Mouse (Mus musculus) forebrain, postnatal 0 days (tissue): Measurements from ENCODE around the gene Myh10. TPM values are rescaled to one million over a fixed set of nuclear protein-coding genes. Genes with fewer than 3 reads are reported as not detected.
A peak's percentile ranks its signal among the peaks of the same experiment; 100 is the strongest.

Experiments
- ATAC-seq: fragments of 200-750 bp; cut with Nextera tagmentation; 2 replicates; pipeline ENCODE4 v1.8.0; 2017; ENCODE audit warnings: mild to moderate bottlenecking, moderate library complexity
- DNase-seq: peaks from one replicate; pipeline ENCODE4 v3.0.0-alpha.2; 2015
- H3K27ac ChIP-seq: fragments of 300-500 bp; sonication (generic); 2 replicates; pipeline ENCODE4 v1.5.1; 2014; ENCODE audit warnings: low read depth, mild to moderate bottlenecking, antibody characterized with exemption, low read length, moderate library complexity, mixed read lengths
- H3K27me3 ChIP-seq: fragments of 300-500 bp; sonication (generic); 2 replicates; pipeline ENCODE4 v1.6.1; 2014; ENCODE audit warnings: mild to moderate bottlenecking, low read length, mixed read lengths; ENCODE audit not compliant: insufficient read depth
- H3K36me3 ChIP-seq: fragments of 300-500 bp; sonication (generic); 2 replicates; pipeline ENCODE4 v1.6.1; 2014; ENCODE audit warnings: mild to moderate bottlenecking, moderate library complexity; ENCODE audit not compliant: insufficient read depth
- H3K4me1 ChIP-seq: fragments of 300-500 bp; sonication (generic); 2 replicates; pipeline ENCODE4 v1.6.1; 2014; ENCODE audit warnings: antibody characterized with exemption; ENCODE audit not compliant: insufficient read depth
- H3K4me2 ChIP-seq: fragments of 300-500 bp; sonication (generic); 2 replicates; pipeline ENCODE4 v1.6.1; 2014; ENCODE audit warnings: low read depth, mild to moderate bottlenecking, moderate library complexity
- H3K4me3 ChIP-seq: fragments of 300-500 bp; sonication (generic); 2 replicates; pipeline ENCODE4 v1.5.1; 2014; ENCODE audit warnings: low read depth, low read length, mixed read lengths
- H3K9ac ChIP-seq: fragments of 300-500 bp; sonication (generic); 2 replicates; pipeline ENCODE4 v1.6.1; 2014; ENCODE audit warnings: mild to moderate bottlenecking
- H3K9me3 ChIP-seq: fragments of 300-500 bp; sonication (generic); 2 replicates; pipeline ENCODE4 v1.6.1; 2016; ENCODE audit warnings: low read length
- CTCF ChIP-seq: sonication (generic); IDR thresholded peaks from 2 replicates; pipeline ENCODE4 v1.5.1; 2016; ENCODE audit warnings: antibody characterized with exemption, control low read depth, low read depth
- WGBS: fragments of 180-500 bp; shearing (Covaris S2); extraction: QIAGEN DNeasy Blood & Tissue Kit; methylation state at CpG from one replicate; pipeline ENCODE4 v1.1.7; 2014; 5-methylcytosine and 5-hydroxymethylcytosine counted together
- polyA plus RNA-seq: library from polyadenylated mRNA; unstranded; fragments of >200 nt; fragmentation: Nextera tagmentation; extraction: Ambion mirVana; gene quantifications from 2 replicates; pipeline ENCODE4 v1.2.1, GENCODE M21; 2015
- total RNA-seq: library from RNA; depleted of rRNA; stranded (reverse); fragments of >200 nt; gene quantifications from 2 replicates; pipeline ENCODE4 v1.2.3, GENCODE M21; 2014

Gene Myh10
- total and polyA plus RNA-seq, 2 experiments from 2014 or later: 68.0 to 183 TPM

DNA sequence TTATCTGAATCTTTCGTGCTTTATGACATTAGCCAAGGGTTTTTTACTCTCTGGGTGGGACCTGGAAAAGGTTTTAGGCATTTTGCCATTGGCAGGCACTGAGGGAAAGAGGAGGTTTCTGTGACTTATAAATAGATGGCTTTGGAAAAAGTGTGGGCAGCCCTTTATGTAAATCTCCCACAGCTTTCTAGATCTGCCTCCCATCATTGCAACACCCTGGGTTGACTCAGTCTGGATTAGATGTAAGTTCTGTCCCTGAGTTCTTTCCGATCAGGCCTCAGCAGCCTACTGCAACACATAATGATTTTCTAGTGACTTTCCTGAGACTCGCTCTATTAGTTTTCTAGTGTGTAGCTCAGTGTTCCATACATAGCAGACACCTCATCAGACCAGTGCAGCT is 16.1 kb upstream of the Myh10 start:
- H3K9me3 ChIP-seq: no peaks in the 10 kb centered on the region
- H3K4me2 ChIP-seq: no peak overlapping the region
- WGBS: 76% methylated on average over 3 of the region's 3 CpGs
- no peaks in the 10 kb centered on the region for H3K4me1 ChIP-seq
- no peak for ATAC-seq
- no peak overlapping the region for H3K9ac ChIP-seq
- TF ChIP-seq CTCF: no peak
- no peaks in the 10 kb centered on the region for H3K36me3 ChIP-seq
- H3K4me3 ChIP-seq: no peak overlapping the region
- H3K27ac ChIP-seq: no peak overlapping the region
- no peaks in the 10 kb centered on the region for H3K27me3 ChIP-seq
- no peak for DNase-seq

DNA sequence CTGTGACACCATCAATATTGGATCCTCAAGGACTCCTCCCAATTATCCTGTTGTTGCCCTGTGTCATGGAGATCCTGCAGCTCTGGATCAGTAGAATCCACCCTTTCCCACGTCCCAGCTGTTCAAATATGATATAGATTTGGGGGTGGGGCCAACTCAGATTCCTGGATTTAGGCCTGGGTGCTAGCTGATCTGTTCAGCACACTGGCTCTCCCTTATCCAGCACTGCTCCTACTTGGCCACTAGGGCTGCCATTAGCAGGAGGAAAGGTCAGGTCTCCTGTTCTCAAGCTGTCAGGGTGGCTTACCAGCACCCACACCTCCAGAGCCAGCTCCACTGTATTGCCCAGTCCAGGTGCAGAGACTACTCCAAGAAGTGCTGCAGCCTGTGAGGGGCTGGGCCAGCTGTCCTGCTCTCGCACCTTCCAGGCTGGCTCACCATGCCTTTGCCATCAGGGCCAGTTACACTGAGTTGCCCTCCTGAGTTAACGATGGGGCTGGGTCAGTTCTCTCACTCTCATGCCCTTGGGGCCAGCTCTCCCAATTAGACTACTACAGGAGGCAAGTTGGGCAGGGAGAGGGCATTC is 10.0 kb upstream of the Myh10 start:
- H3K4me3 ChIP-seq: no peak overlapping the region
- DNase-seq: no peak
- no peak overlapping the region for H3K4me2 ChIP-seq
- H3K27me3 ChIP-seq: no peaks in the 10 kb centered on the region
- H3K9me3 ChIP-seq: no peaks in the 10 kb centered on the region
- no peaks in the 10 kb centered on the region for H3K36me3 ChIP-seq
- TF ChIP-seq CTCF: peak; percentile 17
- no peak for ATAC-seq
- 77% methylated on average over 3 of the region's 3 CpGs for WGBS
- H3K4me1 ChIP-seq: no peaks in the 10 kb centered on the region
- no peak overlapping the region for H3K27ac ChIP-seq
- H3K9ac ChIP-seq: no peak overlapping the region

DNA sequence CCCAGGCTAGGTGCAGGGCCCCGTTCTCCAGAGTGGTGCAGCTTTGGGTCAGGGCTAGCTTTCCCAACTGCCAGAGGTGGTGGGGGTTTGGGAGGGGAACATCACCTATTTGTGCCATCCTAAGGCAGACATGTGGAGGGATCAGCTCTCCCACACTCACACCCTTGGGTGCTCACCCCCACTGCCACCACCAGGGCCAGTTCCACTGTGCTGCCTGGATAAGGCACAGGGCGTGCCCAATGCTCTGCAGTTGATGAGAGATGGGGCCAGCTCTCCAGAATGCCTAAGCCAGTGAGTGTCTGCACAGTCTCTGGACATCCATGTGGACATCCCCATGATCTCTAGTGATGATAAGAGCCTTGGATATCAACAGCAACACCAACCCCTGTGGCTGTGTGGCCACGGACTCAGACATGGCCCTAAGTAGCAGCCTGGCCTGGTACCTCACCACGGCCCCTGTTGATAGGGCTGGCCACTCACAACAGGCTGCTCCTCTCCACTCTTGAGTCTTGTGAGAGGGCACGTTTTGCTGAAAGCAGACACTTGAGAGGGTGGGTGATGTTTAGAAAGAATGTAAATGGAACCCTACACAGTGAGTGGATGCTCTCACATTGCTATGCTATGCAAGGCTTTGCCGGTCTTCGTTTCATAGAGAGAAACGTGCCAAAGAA is 9.1 kb upstream of the Myh10 start:
- Histone ChIP-seq H3K4me3 (no peak overlapping the region), H3K4me2 (no peak overlapping the region), H3K27me3 (no peaks in the 10 kb centered on the region), H3K4me1 (no peaks in the 10 kb centered on the region), H3K9me3 (no peaks in the 10 kb centered on the region), H3K36me3 (no peaks in the 10 kb centered on the region), H3K9ac (no peak overlapping the region), H3K27ac (no peak overlapping the region)
- 74% methylated on average over 8 of the region's 8 CpGs for WGBS
- DNase-seq (no peak), ATAC-seq (no peak)
- no peak for TF ChIP-seq CTCF

DNA sequence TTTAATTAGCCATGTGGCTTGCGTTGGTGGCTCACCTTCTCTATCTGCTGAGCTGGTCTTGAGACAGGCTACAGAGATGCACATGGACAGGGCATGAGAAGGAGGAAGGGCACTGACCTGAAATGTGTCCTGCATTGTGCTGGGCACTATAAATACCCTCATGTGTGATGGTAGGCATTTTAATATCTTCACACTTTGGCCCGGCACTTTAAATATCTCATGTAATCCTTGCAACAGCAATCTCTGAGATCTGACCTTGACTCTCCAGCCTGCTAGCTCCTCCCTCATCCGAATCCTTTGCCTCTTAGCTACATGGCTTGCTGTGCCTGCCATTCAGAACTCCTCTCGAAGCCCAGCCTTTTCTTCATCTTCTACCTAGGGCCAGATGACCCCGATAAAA is 5.4 kb upstream of the Myh10 start:
- Histone ChIP-seq H3K4me2 (no peak overlapping the region), H3K36me3 (no peaks in the 10 kb centered on the region), H3K9me3 (no peaks in the 10 kb centered on the region), H3K4me3 (no peak overlapping the region), H3K9ac (no peak overlapping the region), H3K4me1 (no peaks in the 10 kb centered on the region), H3K27me3 (no peaks in the 10 kb centered on the region), H3K27ac (no peak overlapping the region)
- no peak for TF ChIP-seq CTCF
- 86% methylated on average over 5 of the region's 5 CpGs for WGBS
- no peak for ATAC-seq
- no peak for DNase-seq

DNA sequence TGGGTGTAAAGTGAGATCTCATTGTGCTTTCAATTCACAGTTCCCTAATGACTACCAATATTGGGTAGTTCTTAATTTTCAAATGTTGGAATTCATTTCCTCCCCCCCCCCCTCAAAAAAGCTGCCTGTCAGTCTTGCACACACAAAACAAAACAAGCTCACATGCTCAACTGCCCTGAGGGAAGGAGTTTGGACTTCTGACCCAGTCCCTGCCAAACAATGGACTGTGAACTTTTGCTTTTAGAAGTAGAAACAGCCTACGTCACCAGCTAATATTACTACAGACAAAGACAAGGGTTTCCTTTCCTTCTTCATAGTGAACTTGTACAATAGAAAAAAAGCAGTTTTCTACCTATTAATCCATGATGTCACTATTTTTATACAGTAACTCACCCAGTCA is 2.1 kb upstream of the Myh10 start:
- Histone ChIP-seq H3K9me3 (no peaks in the 10 kb centered on the region), H3K9ac (no peak overlapping the region), H3K4me3 (no peak overlapping the region), H3K27me3 (no peaks in the 10 kb centered on the region), H3K4me1 (no peaks in the 10 kb centered on the region), H3K36me3 (no peaks in the 10 kb centered on the region), H3K27ac (no peak overlapping the region), H3K4me2 (no peak overlapping the region)
- ATAC-seq (no peak), DNase-seq (no peak)
- 78% methylated on average over 1 of the region's 1 CpGs for WGBS
- TF ChIP-seq CTCF: no peak

DNA sequence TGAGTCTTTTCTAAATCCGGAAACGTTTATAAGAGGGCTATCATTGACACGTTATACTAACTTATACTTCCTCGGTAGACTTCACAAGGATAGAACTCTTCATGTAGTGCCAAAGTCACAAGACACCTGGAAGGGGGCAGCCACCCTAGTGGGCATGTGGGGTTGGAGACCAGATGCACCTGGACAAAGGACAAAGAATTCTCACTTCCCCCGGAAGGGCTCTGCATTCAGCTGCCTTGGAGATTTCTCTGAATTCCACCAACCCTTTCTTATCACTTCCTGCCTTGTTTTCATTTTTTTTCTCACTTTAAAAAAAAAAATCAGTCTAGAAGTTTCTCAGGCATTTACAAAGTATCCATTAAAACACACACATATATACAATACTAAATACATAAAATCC is 894 bp upstream of the Myh10 start:
- no peak for ATAC-seq
- no peak for TF ChIP-seq CTCF
- WGBS: 65% methylated on average over 5 of the region's 5 CpGs
- DNase-seq: no peak
- Histone ChIP-seq H3K36me3 (no peaks in the 10 kb centered on the region), H3K9ac (no peak overlapping the region), H3K4me1 (peaks cover 3% of the 10 kb centered on the region; the same call in 1 of the 2 replicates), H3K27ac (no peak overlapping the region), H3K9me3 (no peaks in the 10 kb centered on the region), H3K4me2 (no peak overlapping the region), H3K4me3 (no peak overlapping the region), H3K27me3 (no peaks in the 10 kb centered on the region)

DNA sequence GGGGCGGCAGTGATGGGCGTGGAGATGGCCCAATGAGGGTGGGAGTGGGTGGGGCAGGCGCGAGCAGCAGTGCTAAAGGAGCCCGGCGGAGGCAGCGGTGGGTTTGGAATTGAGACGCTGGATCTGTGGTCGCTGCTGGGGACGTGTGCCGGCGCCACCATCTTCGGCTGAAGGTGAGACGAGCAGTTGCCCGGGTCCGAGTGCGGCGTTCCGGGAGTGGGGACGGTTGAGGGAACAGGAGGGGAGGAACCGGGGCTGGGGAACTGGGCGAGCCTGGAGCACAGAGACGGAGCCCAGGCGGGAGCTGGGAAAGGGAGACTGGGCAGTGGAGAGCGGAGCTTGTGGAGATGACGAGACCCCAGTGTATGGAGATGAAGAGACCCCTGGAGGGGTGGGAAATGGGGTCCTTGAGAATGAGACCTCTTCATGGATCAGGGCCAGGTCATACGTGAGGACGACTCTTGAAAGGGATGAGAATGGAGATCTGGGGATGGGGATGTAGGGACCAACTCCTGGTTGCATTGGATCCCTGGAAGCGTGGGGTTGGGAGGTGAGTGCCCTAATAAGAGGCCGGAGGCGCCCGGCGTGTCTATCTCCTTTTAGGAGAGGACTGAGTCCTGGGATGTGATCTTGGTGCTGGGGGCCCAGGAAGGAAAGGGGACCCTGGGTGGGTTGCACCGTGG is 792 bp downstream of the Myh10 start:
- DNase-seq (no peak), ATAC-seq (peak; percentile 7)
- 4% methylated on average over 34 of the region's 34 CpGs for WGBS
- H3K27me3 ChIP-seq: no peaks in the 10 kb centered on the region
- H3K4me3 ChIP-seq: peak overlapping the region; percentile 96
- TF ChIP-seq CTCF: peak; percentile 64
- peak overlapping the region; percentile 51 for H3K4me2 ChIP-seq
- H3K36me3 ChIP-seq: no peaks in the 10 kb centered on the region
- H3K9me3 ChIP-seq: no peaks in the 10 kb centered on the region
- peak overlapping the region; percentile 94 for H3K9ac ChIP-seq
- H3K4me1 ChIP-seq: peaks cover 3% of the 10 kb centered on the region; the same call in 1 of the 2 replicates
- H3K27ac ChIP-seq: peak overlapping the region; percentile 98
